Mouse (Mus musculus): ENCODE measurements around the gene Gramd1b. TPM values are rescaled to one million over a fixed set of nuclear protein-coding genes. Genes with fewer than 3 reads are reported as not detected.

Gene Gramd1b
- polyA plus RNA-seq, 1 experiment from 2014 or later = 2.7 TPM

GRCm38 (mm10) chr9:40456191-40456590, 75.0 kb downstream of the Gramd1b start:
- peak overlapping the region; percentile 85 for H3K27ac ChIP-seq (ENCODE audit: low read depth)
- TF ChIP-seq CTCF (IDR thresholded peaks at IDR 0.05; ENCODE audit: low read depth) = no peak
- H3K4me3 ChIP-seq (ENCODE audit: low read depth, low read length) = peak overlapping the region; percentile 58
- H3K27me3 ChIP-seq (ENCODE audit: insufficient read depth, low read length) = no peaks in the 10 kb centered on the region
- H3K4me1 ChIP-seq (ENCODE audit: insufficient read depth) = peaks cover 11% of the 10 kb centered on the region; the same call in 1 of the 2 replicates
- 0% methylated on average over 7 of the region's 7 CpGs for WGBS
- peak overlapping the region; percentile 60 for H3K9ac ChIP-seq
- no peaks in the 10 kb centered on the region for H3K36me3 ChIP-seq (ENCODE audit: insufficient read depth)
- ATAC-seq (ENCODE audit: insufficient read depth) (peak; percentile 95), DNase-seq (peak; percentile 94)
- H3K9me3 ChIP-seq (ENCODE audit: low read depth, low read length) = no peaks in the 10 kb centered on the region
- peak overlapping the region; percentile 91 for H3K4me2 ChIP-seq

GRCm38 (mm10) chr9:40455336-40456185, 75.6 kb downstream of the Gramd1b start:
- peak; percentile 43 for TF ChIP-seq CTCF (IDR thresholded peaks at IDR 0.05; ENCODE audit: low read depth)
- Histone ChIP-seq H3K9ac (peak overlapping the region; percentile 60), H3K36me3 (ENCODE audit: insufficient read depth) (no peaks in the 10 kb centered on the region), H3K27me3 (ENCODE audit: insufficient read depth, low read length) (no peaks in the 10 kb centered on the region), H3K4me2 (peak overlapping the region; percentile 91), H3K4me1 (ENCODE audit: insufficient read depth) (peaks cover 7% of the 10 kb centered on the region; the same call in 1 of the 2 replicates), H3K9me3 (ENCODE audit: low read depth, low read length) (no peaks in the 10 kb centered on the region), H3K27ac (ENCODE audit: low read depth) (peak overlapping the region; percentile 85), H3K4me3 (ENCODE audit: low read depth, low read length) (peak overlapping the region; percentile 58)
- under 1% methylated on average over 77 of the region's 77 CpGs for WGBS
- ATAC-seq (ENCODE audit: insufficient read depth) (peak; percentile 62), DNase-seq (peak; percentile 78)

GRCm38 (mm10) chr9:40455020-40455335, 76.2 kb downstream of the Gramd1b start:
- Histone ChIP-seq H3K4me2 (peak overlapping the region; percentile 91), H3K9ac (peak overlapping the region; percentile 60), H3K4me1 (ENCODE audit: insufficient read depth) (peaks cover 7% of the 10 kb centered on the region; the same call in 1 of the 2 replicates), H3K4me3 (ENCODE audit: low read depth, low read length) (peak overlapping the region; percentile 58), H3K27me3 (ENCODE audit: insufficient read depth, low read length) (no peaks in the 10 kb centered on the region), H3K9me3 (ENCODE audit: low read depth, low read length) (no peaks in the 10 kb centered on the region), H3K27ac (ENCODE audit: low read depth) (no peak overlapping the region), H3K36me3 (ENCODE audit: insufficient read depth) (no peaks in the 10 kb centered on the region)
- WGBS = under 1% methylated on average over 8 of the region's 8 CpGs
- no peak for TF ChIP-seq CTCF (IDR thresholded peaks at IDR 0.05; ENCODE audit: low read depth)
- DNase-seq (no peak), ATAC-seq (ENCODE audit: insufficient read depth) (peak; percentile 19; the same call in 1 of the 2 replicates)

GRCm38 (mm10) chr9:40453889-40454288, 77.3 kb downstream of the Gramd1b start:
- WGBS = 85% methylated on average over 6 of the region's 6 CpGs
- DNase-seq = no peak
- Histone ChIP-seq H3K9ac (no peak overlapping the region), H3K9me3 (ENCODE audit: low read depth, low read length) (no peaks in the 10 kb centered on the region), H3K4me2 (no peak overlapping the region; the same call in 1 of the 2 replicates), H3K27ac (ENCODE audit: low read depth) (no peak overlapping the region), H3K27me3 (ENCODE audit: insufficient read depth, low read length) (no peaks in the 10 kb centered on the region), H3K36me3 (ENCODE audit: insufficient read depth) (no peaks in the 10 kb centered on the region), H3K4me1 (ENCODE audit: insufficient read depth) (peaks cover 6% of the 10 kb centered on the region; the same call in 1 of the 2 replicates), H3K4me3 (ENCODE audit: low read depth, low read length) (no peak overlapping the region)
- TF ChIP-seq CTCF (IDR thresholded peaks at IDR 0.05; ENCODE audit: low read depth) = no peak
- no peak for ATAC-seq (ENCODE audit: insufficient read depth)

- peak; percentile 54 for TF ChIP-seq CTCF (IDR thresholded peaks at IDR 0.05; ENCODE audit: low read depth)
- DNase-seq (no peak), ATAC-seq (ENCODE audit: insufficient read depth) (no peak)
- Histone ChIP-seq H3K27ac (ENCODE audit: low read depth) (no peak overlapping the region), H3K4me2 (no peak overlapping the region), H3K9ac (no peak overlapping the region), H3K27me3 (ENCODE audit: insufficient read depth, low read length) (no peaks in the 10 kb centered on the region), H3K4me3 (ENCODE audit: low read depth, low read length) (no peak overlapping the region), H3K9me3 (ENCODE audit: low read depth, low read length) (no peaks in the 10 kb centered on the region), H3K4me1 (ENCODE audit: insufficient read depth) (no peaks in the 10 kb centered on the region), H3K36me3 (ENCODE audit: insufficient read depth) (no peaks in the 10 kb centered on the region)
- 65% methylated on average over 5 of the region's 5 CpGs for whole genome bisulfite sequencing
These were observed 79.0 kb downstream of the Gramd1b start for GRCm38 (mm10) chr9:40452208-40452607.

- Histone ChIP-seq H3K9ac (no peak overlapping the region), H3K9me3 (ENCODE audit: low read depth, low read length) (no peaks in the 10 kb centered on the region), H3K27ac (ENCODE audit: low read depth) (no peak overlapping the region), H3K4me3 (ENCODE audit: low read depth, low read length) (no peak overlapping the region), H3K36me3 (ENCODE audit: insufficient read depth) (no peaks in the 10 kb centered on the region), H3K4me2 (no peak overlapping the region), H3K27me3 (ENCODE audit: insufficient read depth, low read length) (no peaks in the 10 kb centered on the region), H3K4me1 (ENCODE audit: insufficient read depth) (no peaks in the 10 kb centered on the region)
- DNase-seq (no peak), ATAC-seq (ENCODE audit: insufficient read depth) (no peak)
- TF ChIP-seq CTCF (IDR thresholded peaks at IDR 0.05; ENCODE audit: low read depth) = no peak
- 47% methylated on average over 5 of the region's 5 CpGs for WGBS
These were observed 80.4 kb downstream of the Gramd1b start for GRCm38 (mm10) chr9:40450776-40451175.

- Histone ChIP-seq H3K4me3 (ENCODE audit: low read depth, low read length) (no peak overlapping the region), H3K9ac (no peak overlapping the region), H3K4me2 (no peak overlapping the region), H3K27ac (ENCODE audit: low read depth) (no peak overlapping the region), H3K9me3 (ENCODE audit: low read depth, low read length) (no peaks in the 10 kb centered on the region), H3K27me3 (ENCODE audit: insufficient read depth, low read length) (no peaks in the 10 kb centered on the region), H3K4me1 (ENCODE audit: insufficient read depth) (no peaks in the 10 kb centered on the region), H3K36me3 (ENCODE audit: insufficient read depth) (no peaks in the 10 kb centered on the region)
- DNase-seq = no peak
- 49% methylated on average over 7 of the region's 7 CpGs for WGBS
- no peak for ATAC-seq (ENCODE audit: insufficient read depth)
- TF ChIP-seq CTCF (IDR thresholded peaks at IDR 0.05; ENCODE audit: low read depth) = no peak
These were observed 80.8 kb downstream of the Gramd1b start for GRCm38 (mm10) chr9:40450417-40450714.
